Mouse (Mus musculus) hindbrain, postnatal 0 days (tissue): Measurements from ENCODE around the gene Lsm11. TPM values are rescaled to one million over a fixed set of nuclear protein-coding genes. Genes with fewer than 3 reads are reported as not detected.

Experiments used
- ATAC-seq: fragments of 200-750 bp; cut with Nextera tagmentation; 2 replicates; pipeline ENCODE4 v1.8.0; 2017; ENCODE audit warnings: mild to moderate bottlenecking, moderate TSS enrichment, moderate library complexity
- DNase-seq: peaks from one replicate; pipeline ENCODE4 v3.0.0-alpha.2; 2015; ENCODE audit warnings: low spot score
- H3K27ac ChIP-seq: fragments of 300-500 bp; sonication (generic); 2 replicates; pipeline ENCODE4 v1.5.1; 2014; ENCODE audit warnings: mild to moderate bottlenecking
- H3K27me3 ChIP-seq: fragments of 300-500 bp; sonication (generic); 2 replicates; pipeline ENCODE4 v1.6.1; 2014; ENCODE audit warnings: low read length, mixed read lengths; ENCODE audit not compliant: insufficient read depth
- H3K36me3 ChIP-seq: fragments of 300-500 bp; sonication (generic); 2 replicates; pipeline ENCODE4 v1.6.1; 2014; ENCODE audit warnings: low read length, mixed read lengths; ENCODE audit not compliant: insufficient read depth
- H3K4me1 ChIP-seq: fragments of 300-500 bp; sonication (generic); 2 replicates; pipeline ENCODE4 v1.6.1; 2014; ENCODE audit warnings: antibody characterized with exemption, low read length, mixed read lengths; ENCODE audit not compliant: insufficient read depth
- H3K4me2 ChIP-seq: fragments of 300-500 bp; sonication (generic); 2 replicates; pipeline ENCODE4 v1.6.1; 2014; ENCODE audit warnings: low read depth, mild to moderate bottlenecking, low read length, moderate library complexity, mixed read lengths
- H3K4me3 ChIP-seq: fragments of 300-500 bp; sonication (generic); 2 replicates; pipeline ENCODE4 v1.5.1; 2014; ENCODE audit warnings: low read length
- H3K9ac ChIP-seq: fragments of 300-500 bp; sonication (generic); replicated peaks from 2 replicates; pipeline ENCODE4 v1.6.1; 2014; ENCODE audit warnings: mild to moderate bottlenecking, low read length, moderate library complexity, mixed read lengths
- H3K9me3 ChIP-seq: fragments of 300-500 bp; sonication (generic); 2 replicates; pipeline ENCODE4 v1.6.1; 2016; ENCODE audit warnings: low read length, mixed read lengths
- CTCF ChIP-seq: IDR thresholded peaks from 2 replicates; pipeline ENCODE4 v1.5.1; 2016; ENCODE audit warnings: antibody characterized with exemption, control low read depth, low read depth
- WGBS: fragments of 180-500 bp; shearing (Covaris S2); extraction: QIAGEN DNeasy Blood & Tissue Kit; methylation state at CpG from one replicate; pipeline ENCODE4 v1.1.7; 2014; 5-methylcytosine and 5-hydroxymethylcytosine counted together
- polyA plus RNA-seq: library from polyadenylated mRNA; unstranded; fragments of >200 nt; fragmentation: Nextera tagmentation; extraction: Ambion mirVana; gene quantifications from 2 replicates; pipeline ENCODE4 v1.2.1, GENCODE M21; 2015
- total RNA-seq: library from RNA; depleted of rRNA; stranded (reverse); fragments of >200 nt; gene quantifications from 2 replicates; pipeline ENCODE4 v1.2.3, GENCODE M21; 2014

The Lsm11 gene
- total and polyA plus RNA-seq, 2 experiments from 2014 or later: 31.0 to 92.6 TPM

DNA sequence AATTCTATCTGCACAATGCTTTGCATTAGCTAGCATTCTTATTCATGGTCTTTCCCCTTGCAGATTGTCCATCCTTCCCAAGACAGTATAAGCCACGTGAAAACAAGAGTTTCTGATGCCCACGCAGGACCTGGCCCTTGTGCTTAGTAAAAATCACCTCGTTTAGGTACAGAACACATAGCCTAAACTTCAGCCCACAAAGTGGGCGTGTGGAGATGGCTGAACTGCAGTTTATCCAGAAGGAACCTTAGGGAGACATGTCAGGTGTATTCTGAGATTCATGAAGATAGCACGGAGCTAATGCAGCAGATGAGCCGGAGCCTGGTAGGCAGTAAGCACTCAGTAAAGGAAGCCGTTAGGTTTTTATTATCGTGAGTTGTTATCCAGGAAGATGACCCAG lies 23.7 kb downstream of the Lsm11 start:
- Histone ChIP-seq H3K9me3 (no peaks in the 10 kb centered on the region), H3K36me3 (no peaks in the 10 kb centered on the region), H3K27ac (0 out of 2 replicates have a peak overlapping the region, but pooled peaks have one; percentile 46), H3K4me2 (no peak overlapping the region), H3K9ac (no peak overlapping the region), H3K4me3 (no peak overlapping the region), H3K4me1 (no peaks in the 10 kb centered on the region), H3K27me3 (no peaks in the 10 kb centered on the region)
- DNase-seq: no peak
- 41% methylated on average over 8 of the region's 8 CpGs for WGBS
- TF ChIP-seq CTCF: no peak
- no peak for ATAC-seq

DNA sequence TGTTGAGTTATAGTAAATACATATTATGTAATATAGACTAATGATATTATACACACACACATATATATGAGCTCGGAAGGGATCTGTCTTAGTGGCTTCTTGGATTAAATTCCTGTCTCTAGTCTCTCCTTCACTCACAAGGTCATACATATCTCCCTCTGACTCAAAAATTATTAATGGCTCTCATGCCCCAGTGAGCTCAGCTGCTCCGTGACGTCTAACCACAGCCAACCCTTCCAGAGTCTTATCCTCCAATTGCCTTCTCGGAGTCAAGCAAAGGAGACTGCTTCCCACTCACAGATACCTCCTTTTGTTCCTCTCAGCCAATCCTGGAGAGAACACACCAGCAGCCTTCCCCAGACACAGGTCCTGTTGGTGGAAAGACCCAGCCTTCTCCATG lies 25.9 kb downstream of the Lsm11 start:
- Histone ChIP-seq H3K4me1 (no peaks in the 10 kb centered on the region), H3K4me2 (no peak overlapping the region), H3K9ac (no peak overlapping the region), H3K9me3 (no peaks in the 10 kb centered on the region), H3K4me3 (no peak overlapping the region), H3K27ac (no peak overlapping the region), H3K27me3 (no peaks in the 10 kb centered on the region), H3K36me3 (no peaks in the 10 kb centered on the region)
- ATAC-seq: no peak
- TF ChIP-seq CTCF: no peak
- 65% methylated on average over 4 of the region's 4 CpGs for WGBS
- no peak for DNase-seq

DNA sequence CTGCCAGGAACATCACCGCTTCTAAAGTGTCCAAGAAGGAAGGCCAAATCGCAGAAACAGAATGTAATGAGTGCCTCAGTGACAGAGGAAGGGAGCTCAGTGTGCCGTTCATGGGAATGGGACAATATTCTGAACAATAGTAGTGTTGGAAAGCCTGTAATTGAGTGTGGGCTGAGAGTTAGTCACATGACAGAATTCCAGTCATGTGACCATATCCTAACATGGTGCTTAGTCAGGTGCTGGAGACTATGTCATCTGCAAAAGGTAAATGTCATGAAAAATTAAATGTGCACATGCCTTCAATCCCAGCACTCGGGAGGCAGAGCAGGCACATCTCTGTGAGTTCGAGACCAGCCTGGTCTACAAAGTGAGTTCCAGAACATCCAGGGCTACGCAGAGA lies 26.7 kb downstream of the Lsm11 start:
- ATAC-seq (no peak), DNase-seq (no peak)
- Histone ChIP-seq H3K9ac (no peak overlapping the region), H3K36me3 (no peaks in the 10 kb centered on the region), H3K4me3 (no peak overlapping the region), H3K27me3 (no peaks in the 10 kb centered on the region), H3K9me3 (no peaks in the 10 kb centered on the region), H3K27ac (no peak overlapping the region), H3K4me1 (no peaks in the 10 kb centered on the region), H3K4me2 (no peak overlapping the region)
- 93% methylated on average over 6 of the region's 6 CpGs for WGBS
- TF ChIP-seq CTCF: no peak

DNA sequence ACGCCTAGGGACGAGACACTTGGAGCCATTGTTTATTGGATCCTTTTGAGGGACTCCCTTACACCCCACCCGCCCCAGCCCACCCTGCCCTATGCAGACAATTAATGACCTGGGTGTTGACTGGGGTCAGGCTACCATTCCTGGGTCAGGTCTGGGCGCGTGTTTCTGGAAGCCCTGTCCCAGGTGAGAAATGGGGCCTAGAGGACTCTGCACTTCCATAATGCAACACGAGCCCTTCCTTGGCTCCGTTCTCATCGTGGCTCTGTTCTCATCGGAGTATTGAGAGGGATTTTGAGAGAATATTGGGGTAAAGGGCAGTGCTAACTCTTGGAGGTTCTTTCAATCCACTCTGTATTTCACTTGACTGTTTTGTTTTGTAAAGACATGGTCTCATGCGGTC lies 28.5 kb downstream of the Lsm11 start:
- no peak for TF ChIP-seq CTCF
- Histone ChIP-seq H3K4me2 (no peak overlapping the region), H3K4me1 (no peaks in the 10 kb centered on the region), H3K27me3 (no peaks in the 10 kb centered on the region), H3K4me3 (no peak overlapping the region), H3K9me3 (no peaks in the 10 kb centered on the region), H3K9ac (no peak overlapping the region), H3K27ac (no peak overlapping the region), H3K36me3 (no peaks in the 10 kb centered on the region; the same call in 1 of the 2 replicates)
- DNase-seq (no peak), ATAC-seq (no peak)
- 90% methylated on average over 10 of the region's 10 CpGs for WGBS

DNA sequence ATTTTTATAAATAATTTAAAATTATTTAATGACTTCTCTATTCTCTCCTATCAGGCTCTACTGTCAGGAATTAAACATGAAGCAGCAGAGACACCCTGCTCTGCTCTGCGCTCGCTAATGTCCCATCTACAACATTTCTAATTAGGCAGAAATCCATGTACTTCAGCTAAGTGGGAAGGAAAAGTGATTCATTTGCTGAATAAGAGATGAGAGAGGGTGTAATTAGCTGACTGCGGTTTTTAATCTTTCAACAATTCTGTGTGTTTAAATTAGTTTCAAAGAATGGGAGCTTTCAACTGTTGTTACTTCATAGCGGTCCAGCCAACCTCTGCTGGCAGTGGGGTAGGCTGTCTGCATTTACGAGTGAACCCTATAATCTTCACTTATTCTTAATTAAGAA lies 34.0 kb downstream of the Lsm11 start:
- Histone ChIP-seq H3K9ac (no peak overlapping the region), H3K27me3 (no peaks in the 10 kb centered on the region), H3K36me3 (peaks cover 41% of the 10 kb centered on the region), H3K4me2 (no peak overlapping the region), H3K4me1 (no peaks in the 10 kb centered on the region), H3K4me3 (no peak overlapping the region), H3K27ac (no peak overlapping the region), H3K9me3 (no peaks in the 10 kb centered on the region)
- TF ChIP-seq CTCF: no peak
- WGBS: 72% methylated on average over 5 of the region's 5 CpGs
- DNase-seq (no peak), ATAC-seq (no peak)

DNA sequence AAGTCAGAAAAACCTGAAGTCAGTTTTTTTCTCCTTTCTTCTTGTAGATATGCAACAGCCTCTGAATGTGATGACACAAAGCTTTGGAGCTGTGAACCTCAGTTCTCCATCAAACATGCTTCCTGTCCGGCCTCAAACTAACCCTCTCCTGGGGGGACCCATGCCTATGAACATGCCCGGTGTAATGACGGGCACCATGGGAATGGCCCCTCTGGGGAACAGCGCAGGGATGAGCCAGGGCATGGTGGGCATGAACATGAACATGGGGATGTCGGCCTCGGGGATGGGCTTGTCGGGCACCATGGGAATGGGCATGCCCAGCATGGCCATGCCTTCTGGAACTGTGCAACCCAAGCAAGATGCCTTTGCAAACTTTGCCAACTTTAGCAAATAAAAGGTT lies 35.8 kb downstream of the Lsm11 start:
- ATAC-seq (no peak), DNase-seq (no peak)
- no peaks in the 10 kb centered on the region for H3K9me3 ChIP-seq
- H3K27ac ChIP-seq: no peak overlapping the region
- no peak overlapping the region for H3K4me2 ChIP-seq
- H3K36me3 ChIP-seq: peaks cover 42% of the 10 kb centered on the region
- no peaks in the 10 kb centered on the region for H3K27me3 ChIP-seq
- WGBS: 94% methylated on average over 7 of the region's 7 CpGs
- no peak overlapping the region for H3K4me3 ChIP-seq
- no peak for TF ChIP-seq CTCF
- H3K9ac ChIP-seq: no peak overlapping the region
- no peaks in the 10 kb centered on the region for H3K4me1 ChIP-seq

DNA sequence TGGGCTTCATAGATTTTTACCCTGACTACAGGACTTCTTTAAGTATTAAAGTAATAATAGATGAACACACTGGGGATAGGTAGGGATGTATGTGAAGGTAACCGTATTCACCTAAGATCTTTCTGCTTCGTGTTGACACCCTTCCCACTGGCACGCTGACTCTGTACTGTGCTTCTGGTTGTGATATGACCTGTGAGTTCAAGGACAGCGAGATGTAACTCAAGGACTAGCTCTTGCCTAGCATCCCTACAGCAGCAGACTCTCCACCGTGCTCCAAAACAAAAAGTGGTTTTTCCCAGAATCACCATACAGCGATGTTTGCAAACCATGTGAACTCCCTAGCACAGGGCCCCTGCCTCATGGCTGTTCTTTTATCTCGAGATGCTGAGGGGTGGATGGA lies 36.7 kb downstream of the Lsm11 start:
- H3K27me3 ChIP-seq: no peaks in the 10 kb centered on the region
- no peak overlapping the region for H3K4me2 ChIP-seq
- no peaks in the 10 kb centered on the region for H3K4me1 ChIP-seq
- ATAC-seq (no peak), DNase-seq (no peak)
- H3K4me3 ChIP-seq: no peak overlapping the region
- no peaks in the 10 kb centered on the region for H3K9me3 ChIP-seq
- no peak for TF ChIP-seq CTCF
- 94% methylated on average over 7 of the region's 7 CpGs for WGBS
- peaks cover 48% of the 10 kb centered on the region for H3K36me3 ChIP-seq
- no peak overlapping the region for H3K9ac ChIP-seq
- no peak overlapping the region for H3K27ac ChIP-seq
